Mouse (Mus musculus) embryo, embryonic 11.5 days (tissue): ENCODE data around the gene Cux1.

Experiments
- DNase-seq: peaks from one replicate; pipeline ENCODE4 v3.0.0-alpha.2; 2012; ENCODE audit warnings: low read depth, low spot score

Gene Cux1

DNA sequence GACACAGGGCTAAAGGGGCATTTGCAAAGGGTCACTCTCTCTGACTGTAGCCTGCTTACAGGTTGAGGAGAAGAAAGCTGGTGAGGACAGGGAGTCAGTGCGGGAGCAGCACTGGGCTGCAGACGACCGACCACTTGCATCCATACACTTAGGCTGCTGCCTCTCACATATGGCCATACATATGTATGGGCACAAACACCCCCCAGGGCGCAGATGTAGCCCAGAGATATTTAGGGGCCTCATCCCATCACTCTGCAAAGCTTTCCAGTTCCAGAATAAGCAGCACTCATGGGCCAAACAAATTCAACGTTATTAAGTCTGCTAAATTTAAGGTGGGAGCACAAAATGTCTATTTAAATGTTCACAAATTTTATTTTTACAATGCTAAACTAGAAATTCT is 261.0 kb downstream of the Cux1 start:
- DNase-seq, result no peak

DNA sequence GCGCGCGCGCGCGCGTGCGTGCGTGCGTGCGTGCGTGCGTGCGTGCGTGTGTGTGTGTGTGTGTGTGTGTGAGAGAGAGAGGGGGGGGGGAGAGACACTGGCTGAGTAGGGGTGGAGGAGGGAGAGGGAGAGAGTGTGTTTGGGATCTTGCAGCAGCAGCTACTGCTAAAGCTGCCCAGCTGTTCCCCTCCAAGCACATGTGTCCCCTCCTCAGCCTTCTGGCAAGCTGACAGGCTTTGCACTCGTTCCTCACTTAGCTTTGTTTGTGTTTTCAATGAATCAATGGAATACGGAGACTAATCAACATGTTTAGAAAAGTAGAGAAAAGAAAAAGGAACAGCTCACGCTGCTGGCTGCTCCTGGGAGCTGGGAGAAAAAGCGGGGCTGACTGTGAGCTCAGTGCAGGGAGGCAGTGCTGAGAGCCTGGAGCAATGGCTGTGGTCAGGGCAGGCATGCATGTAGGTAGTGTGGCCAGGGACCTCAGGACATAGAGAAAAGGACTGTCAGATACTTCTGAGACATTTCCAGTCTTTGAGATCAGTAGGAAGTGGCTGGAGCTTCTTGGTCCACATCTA is 263.8 kb downstream of the Cux1 start:
- no peak for DNase-seq

DNA sequence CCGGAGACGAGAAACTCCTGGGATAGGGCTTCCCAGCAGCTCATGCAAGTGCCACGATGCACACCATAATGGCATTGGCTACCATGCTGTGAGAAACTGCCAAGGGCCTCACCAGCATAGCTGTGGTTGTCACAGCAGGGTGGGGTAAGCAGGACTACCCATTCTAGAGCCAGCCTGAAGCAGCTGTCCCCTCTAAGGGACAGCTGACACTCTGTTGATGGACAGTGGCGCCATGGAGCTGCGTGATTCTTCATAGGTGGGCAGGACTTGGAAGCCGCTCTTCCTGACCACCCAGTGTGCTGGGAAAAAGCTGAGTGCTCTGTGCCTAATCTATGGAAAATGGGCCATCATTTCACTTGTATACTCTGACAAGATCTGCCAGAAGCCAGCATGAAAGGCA is 266.4 kb downstream of the Cux1 start:
- no peak for DNase-seq

DNA sequence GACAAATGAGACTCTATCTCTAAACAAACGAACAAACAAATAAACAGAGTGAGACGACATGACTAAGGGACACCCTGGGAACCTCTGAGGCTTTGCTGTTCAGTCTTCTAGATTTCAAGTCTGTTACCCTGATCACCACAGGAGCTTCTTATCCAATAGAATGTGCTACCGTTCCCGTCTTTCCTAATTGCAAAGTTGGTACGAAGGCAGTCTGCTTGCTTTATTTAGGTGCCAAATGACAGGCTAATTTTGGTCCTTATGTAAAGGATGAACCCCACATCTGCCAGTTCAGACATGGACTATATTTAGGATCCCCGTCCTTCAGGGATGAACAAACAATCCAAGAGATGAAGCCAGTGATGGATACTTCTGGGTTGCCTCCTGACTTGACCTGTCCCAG is 269.6 kb downstream of the Cux1 start:
- no peak for DNase-seq

DNA sequence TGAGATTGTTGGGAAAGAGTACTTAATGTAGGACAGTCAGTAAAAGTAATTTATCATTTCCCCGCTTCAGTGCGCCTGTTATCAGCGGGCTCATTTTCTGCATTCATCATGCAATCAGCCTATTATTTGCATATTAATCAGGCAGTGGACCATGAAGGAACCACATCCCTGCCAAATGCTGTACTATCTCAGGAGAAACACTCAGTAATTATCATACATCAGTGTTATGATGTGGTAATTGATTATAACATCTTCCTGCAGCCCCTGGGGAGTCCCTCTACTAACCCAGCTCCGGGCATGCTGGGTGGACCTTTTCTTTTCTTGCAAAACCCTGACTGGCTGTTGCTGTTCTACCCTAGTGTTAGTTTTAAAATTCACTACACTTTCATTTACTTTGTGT is 270.4 kb downstream of the Cux1 start:
- no peak for DNase-seq

DNA sequence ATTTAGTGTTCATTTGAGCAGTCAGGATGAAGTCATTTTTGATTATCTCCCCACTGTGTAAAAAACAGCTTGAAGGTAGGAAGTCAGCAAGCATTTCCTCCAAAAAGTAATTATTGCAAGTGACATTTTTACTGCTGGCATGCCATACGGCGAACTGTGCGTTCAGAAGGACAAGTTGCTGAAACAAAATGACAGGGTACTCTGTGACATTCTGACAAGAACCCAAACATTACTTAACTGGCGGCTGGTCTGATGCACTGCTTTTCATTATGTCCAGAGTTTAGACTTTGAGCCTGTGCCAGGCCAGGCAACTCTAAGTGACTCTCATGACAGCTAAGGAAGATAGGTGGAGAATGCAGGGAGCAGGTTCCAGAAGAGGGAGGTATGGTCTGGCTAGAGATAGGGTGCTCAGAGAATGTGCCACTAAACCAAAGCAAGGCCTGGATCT is 274.3 kb downstream of the Cux1 start:
- DNase-seq, result no peak

DNA sequence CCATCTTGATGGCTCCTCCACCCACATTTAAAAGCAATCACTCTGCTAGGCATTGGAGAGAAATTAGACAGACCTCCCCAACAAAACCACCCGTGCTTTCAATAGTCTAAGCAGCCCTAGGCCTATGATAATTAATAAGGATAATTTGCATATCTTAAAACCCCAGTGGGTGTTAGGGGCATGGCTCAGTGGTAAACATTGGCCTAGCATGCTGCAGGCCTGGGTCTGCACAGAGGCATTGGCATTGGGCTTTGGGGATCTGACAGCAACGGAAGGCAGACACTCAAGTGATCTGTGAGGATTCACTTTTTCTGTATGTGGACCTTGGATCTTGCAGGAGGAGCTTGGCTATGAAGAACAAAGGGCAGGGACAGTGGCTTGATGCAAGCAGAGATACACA is 274.9 kb downstream of the Cux1 start:
- DNase-seq, result no peak

DNA sequence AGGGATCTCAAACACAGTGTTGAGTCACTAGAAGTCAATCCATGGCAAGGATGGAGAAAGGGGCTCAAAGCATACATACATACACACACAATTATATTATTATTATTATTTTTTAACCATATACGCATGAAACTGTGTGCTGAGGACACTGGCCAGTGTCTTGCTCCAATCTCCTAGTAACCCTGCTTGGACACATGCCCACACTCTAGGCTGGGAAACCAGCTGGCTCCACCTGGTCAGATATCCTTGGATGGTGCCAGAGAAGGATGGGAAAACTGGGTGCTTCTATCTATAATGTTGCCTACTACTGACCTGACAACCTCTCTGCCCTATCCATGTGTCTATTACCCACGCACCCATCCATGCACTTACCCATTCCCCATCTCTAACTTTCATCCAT is 275.7 kb downstream of the Cux1 start:
- DNase-seq, result no peak

DNA sequence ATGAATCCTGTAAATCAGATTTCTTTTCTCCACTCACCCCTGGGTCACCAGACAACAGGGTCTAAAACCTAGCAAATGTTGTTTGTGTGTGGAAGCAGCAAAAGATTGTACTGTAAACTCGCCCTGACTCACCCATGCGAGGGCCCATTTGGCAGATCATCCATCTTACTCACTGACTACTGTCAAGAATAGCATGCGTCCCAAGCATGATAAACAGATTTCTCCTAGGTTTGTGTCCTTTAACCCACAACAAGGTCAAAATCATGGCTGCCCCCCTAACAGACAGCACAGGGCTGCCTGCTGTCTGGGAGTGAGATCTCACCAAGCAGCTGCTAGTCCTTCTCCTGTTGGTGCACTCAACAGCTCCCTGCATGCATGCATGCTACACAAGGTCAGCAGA is 277.5 kb downstream of the Cux1 start:
- DNase-seq, result no peak

DNA sequence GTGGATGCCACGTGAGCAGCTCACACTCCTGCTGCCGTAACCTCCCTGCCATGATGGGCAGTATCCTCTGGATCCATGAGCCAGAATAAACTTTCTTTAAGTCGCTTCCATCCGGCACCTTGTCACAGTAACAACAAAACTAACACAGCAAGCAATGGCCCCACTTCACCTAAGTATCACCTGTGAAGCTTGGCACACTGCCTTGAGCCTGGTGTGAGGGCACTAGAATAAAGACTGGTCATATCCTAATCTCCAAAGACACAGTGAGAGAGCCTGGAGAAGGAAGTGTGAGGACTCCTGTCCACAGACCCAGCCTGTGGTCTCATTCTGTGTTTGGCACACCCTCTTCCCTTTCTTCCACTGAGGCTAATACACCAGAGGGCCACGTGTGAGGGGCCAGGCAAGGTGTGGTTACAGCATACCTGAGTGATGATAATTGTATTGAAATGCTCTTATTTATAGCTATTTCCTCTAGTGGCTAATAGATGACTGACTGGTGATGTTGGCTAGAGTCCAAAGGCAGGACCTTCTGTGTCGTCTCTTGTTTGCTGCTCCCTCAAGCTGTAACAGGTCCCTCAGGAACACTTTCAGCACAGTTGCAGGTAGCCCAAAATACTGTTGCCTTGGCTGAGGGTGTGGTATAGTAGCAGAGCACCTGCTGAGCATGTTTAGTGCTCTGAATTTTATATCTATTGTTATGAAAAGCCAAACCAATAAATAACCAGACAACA is 278.8 kb downstream of the Cux1 start:
- no peak for DNase-seq

DNA sequence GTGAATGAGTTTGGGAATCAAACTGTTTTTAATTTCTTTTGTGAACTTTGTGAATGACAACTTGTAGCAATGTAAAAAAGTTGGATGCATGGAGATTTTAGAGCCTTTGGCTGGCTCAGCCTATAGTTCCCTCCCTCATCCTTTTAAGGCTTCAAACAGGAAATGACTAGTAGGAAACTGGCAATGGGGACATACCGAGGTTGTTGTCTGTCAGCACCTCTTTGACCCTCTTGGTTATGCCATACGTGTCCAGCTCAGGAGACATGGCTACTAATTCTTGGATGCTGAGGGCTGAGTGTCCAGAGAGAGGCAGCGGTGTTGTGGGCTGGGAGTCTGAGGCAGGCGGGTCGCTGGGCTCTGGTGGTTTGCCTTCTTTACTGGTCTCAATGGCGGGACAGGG is 280.7 kb downstream of the Cux1 start:
- DNase-seq, result no peak

DNA sequence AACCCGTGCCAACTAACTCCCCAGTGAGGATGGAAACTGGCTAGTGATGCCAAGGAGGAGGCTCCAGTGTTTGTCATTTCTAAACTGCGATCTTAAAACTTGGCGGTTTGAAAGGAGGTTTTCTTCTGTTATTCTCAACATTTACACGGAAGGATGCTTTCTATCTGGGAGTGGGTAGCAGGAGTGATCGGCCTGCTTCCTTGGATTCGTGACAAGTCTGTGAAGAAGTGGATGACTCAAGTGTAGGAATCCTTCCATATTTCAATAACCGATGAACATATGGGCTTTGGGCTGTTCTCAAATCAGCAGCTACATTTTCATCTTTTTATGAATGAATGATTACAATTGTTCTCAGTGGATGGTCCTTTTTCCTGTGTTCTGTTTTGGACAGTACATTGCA is 282.2 kb downstream of the Cux1 start:
- no peak for DNase-seq

DNA sequence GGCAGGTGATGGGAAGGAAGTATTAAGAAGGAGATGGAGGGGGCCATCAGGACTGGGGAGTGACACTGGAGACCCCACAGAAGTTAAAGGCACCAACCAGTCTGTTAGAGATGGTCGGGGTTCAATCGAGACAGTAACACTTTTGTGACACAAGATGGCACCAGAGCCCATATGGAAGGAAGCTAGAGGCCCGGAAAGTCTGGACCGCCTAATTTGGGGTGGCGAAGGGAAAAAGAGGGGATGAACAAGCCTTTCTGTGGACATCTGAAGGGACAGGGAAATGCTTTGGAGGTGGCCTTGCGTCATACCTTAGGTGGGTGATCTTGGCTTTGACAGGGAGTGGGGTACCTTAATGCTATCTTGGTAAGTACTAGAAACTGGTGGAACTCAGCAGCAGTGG is 285.9 kb downstream of the Cux1 start:
- DNase-seq, result peak; percentile 23

DNA sequence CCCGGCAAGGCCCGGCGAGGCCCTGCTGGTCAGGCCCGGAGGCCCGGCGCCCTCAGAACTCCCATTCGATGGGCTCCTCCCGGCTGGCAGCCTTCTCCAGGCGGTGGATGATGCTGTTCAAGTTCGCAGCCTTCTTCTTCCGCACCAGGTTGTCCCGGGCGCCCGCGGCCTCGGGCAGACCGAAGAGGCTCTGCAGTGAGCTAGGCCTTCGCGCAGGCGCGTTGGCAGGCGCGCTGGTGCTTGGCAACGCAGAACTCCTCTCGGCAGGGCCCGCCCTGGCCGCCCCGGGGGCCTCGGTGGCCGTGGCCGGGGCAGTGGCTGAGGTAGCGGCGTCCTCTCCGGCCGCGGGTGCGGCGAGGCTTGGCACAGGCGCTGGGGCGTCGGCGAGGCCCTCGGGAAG is 292.6 kb downstream of the Cux1 start:
- DNase-seq, result no peak

DNA sequence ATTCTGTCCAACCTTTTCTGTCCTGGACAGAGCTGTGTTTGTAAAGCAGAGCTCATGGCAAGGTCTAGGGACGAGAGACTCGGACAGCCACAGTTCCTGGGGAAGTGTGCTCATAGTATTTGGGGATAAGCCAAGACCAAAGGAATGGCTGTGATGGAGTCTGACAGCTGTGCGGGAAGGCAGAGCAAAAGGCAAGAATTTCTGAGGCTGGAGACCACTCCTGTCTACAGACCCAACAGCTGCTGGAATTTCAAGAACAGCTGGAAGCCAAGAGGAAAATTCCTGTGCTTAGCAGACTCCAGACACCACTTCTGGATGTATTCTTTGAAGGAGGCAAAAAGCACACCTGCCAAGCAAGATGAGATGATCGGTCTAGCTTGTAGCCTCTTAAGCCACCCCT is 297.4 kb downstream of the Cux1 start:
- DNase-seq, result no peak

DNA sequence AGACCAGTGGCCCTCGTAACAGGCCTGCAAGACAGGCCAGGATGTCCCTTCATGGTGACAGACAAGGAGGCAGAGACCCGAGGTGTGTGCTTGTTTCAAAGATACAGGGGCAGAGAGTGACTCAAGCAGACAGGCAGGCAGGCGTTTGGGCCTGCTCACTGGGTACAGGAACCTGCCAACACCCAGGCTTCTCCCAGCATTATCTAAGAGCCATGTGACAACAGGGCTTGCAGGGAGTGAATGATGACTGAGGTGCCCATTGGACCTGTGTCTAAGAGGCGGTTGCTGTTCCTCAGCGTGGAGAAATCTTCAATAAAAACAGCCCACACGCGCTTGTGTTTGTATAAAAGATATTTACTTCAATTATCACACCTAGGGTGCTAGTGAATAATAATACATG is 301.2 kb downstream of the Cux1 start:
- no peak for DNase-seq

DNA sequence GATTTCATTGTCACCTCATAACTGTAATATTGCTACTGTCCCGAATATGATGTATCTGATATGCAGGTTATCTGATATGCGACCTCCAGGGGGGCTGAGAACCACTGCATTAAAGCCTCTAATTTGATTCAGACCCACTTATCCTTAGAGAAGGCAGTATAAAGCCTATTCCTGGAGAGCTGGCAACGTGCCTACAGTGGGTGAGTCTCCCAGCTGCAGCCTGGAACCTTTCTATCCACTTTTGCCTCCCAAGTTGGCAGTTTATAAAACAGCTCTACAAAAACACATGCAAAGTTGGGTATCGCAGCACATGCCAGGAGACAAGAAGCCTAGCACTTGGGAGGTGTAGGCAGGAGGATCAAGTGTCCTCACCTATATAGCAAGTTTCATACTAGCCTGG is 303.9 kb downstream of the Cux1 start:
- DNase-seq, result no peak

DNA sequence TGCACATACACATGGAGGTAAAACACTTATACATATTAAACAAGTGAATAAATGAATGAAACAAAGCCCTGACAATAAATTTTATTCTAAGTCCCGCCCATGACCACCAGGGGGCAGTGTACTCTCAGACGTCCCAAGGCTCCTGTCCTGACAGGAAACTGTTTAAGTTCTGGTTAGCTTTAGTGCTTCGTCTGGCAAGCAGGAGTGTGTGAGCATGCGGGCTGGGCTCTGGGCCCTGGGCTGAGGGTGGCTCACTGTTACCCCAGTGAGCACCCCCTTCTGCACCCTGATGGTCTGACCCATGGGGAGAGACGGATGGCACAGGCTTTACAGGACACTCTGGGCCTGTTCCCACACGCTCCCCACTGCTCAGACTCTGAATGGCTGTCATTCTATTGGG is 308.4 kb downstream of the Cux1 start:
- DNase-seq, result no peak

DNA sequence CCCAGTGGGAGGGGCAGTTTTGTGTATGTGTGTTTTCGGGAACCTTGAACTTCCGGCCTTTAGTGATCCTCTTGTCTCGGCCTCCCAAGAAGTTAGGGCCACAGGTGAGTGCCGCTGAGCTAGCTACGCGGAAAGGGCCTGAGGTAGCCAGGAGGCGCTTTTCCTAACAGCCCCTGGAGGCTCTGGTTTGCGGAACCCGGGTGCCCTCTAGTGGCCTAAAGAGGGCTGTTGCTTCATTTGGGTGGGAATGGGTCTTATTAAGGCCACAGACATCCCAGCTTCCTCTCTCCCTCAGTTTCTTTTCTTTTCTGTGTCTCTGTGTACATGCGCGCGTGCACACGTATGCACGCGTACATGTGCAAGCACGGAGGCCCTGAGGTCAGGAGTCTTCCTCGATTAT is 314.4 kb downstream of the Cux1 start:
- DNase-seq, result peak; percentile 75

DNA sequence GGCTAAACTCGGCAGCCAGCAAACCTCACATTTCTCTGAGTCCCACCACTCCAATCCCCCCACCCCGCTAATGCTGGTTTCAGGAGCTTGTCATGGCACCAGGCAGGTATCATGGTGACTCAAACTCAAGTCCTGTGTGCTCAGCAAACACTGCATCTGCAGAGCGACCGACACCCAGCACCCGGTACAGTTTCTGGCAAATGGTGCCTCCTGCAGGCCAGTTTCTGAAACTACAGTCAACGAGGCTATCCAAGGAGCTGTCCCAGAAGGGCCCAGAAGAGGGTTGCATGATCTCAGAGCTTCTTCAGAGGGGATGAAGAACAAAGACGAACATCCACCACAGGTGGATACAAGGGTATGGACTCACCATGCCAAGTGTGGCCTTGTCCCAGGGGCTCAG is 316.3 kb downstream of the Cux1 start:
- DNase-seq, result no peak

DNA sequence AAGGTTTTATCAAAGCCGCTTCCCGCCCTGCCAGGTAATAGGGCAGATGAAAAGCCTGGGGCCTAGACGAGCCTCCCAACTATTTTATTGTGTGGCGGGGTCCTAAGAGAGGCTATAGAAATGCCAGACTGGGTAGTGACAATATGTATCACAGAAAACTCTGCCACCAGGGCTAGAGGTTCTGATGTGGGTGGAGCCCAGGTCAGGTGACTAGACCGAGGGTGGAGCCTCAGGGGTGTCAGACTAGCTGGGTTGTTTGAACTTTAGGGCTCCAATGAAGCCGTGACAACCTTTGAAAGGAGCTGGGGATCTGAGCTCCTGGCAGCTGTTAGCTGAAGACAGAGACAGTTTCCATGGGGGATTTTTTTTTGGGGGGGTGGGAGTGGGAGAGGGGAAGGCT is 318.8 kb downstream of the Cux1 start:
- DNase-seq, result no peak

DNA sequence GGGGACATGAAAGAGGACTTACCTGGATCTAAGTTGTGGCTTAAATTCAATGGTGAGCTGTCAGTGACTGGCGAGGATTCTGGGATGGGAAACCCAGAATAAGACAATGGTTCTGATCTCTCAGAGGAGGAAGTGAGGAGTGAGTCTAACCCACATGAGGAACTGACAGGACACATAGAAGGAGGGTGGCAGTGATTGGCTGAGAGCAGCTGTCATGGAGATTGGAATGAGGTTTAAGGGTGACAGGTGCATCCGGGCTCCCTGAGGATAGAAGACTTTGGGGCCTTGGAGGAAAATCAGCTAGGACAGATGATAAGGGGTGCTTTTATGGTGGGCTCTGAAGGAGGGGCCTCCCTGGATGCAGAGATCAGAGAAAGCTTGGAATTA is 320.8 kb downstream of the Cux1 start, which contains the start of gene Sh2b2:
Sh2b2 (minus strand) TSS at position 105 of the 387 bp plus-strand sequence.
- DNase-seq, result no peak

DNA sequence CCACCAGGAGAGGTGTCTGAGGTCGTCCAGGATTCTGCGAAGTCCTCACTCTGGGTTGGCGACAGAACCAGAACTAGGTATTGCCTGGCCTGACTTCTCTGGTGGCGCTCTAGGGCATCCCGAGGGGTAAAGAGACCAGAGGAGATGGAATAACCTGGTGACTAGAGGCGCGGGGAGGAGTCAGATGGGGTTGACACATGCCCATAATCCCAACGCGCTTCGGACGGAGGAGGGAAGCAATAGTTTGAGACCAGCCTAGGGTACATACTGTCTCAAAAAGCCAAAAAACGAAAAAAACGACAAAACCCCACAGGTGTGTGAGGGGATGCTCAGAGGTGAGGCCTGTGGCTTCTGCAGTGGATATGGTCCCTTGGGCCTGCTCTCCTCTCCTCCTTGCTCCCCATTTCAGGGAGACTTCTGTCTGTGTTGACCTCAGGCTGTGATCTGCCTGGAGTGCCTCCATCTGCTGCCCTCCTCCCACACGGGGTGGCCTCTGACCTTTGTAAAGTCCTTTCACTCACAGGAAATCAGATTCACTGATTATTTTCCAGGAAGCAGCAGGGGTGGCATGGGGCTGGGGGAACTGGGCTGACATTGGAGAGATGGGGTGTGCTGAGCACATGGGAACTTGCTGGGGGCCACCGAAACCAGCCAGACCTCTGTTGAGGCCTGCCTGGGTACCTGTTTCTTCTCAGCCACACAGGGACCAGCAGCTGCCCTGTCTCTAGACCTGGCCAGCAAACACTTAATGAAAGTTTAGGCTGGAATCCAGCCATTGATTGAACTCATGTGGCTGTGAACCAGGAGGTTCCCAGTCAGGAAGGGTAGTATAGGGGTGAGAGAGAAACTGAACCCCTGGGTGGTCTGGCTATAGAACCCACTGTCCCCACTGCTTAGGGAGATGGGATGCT is 321.5 kb downstream of the Cux1 start:
- no peak for DNase-seq
